Mouse (Mus musculus): Measurements from ENCODE around the gene Nupr1.

DNA sequence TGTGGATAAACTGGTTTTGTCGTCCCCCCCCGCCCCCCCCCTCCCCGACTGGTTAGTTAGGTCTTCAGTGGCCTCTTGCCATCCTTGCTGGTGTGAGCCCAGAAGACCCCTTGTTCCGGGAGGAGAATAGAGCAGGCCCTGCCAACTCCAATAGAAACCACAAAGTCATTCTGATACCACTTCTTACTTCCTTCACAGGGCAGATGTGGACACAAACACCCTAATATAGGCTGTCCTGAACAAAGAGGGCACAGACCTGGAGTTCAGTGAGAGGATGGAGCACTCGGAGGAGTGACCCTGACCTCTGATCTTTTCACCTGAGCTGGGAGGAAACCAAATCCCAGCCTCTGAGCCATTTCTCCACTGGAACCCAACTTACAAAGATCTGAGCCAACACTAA is 28.8 kb downstream of the Nupr1 start:
- TF ChIP-seq CTCF (IDR thresholded peaks at IDR 0.05 in 2 of 3, conservative IDR thresholded peaks at IDR 0.05 in 1 of 3; ENCODE audit: control insufficient read depth in 1 of 3, insufficient read depth in 1 of 3, low read depth in 2 of 3, low read length in 3 of 3, poor library complexity in 1 of 3, severe bottlenecking in 1 of 3) = no peak
- no peak for TF ChIP-seq POLR2AphosphoS2 (IDR thresholded peaks at IDR 0.05; ENCODE audit: low read length)
- no peak for TF ChIP-seq TCF12 (IDR thresholded peaks at IDR 0.05; ENCODE audit: low read depth, low read length)
- no peak for TF ChIP-seq MAFK (IDR thresholded peaks at IDR 0.05; ENCODE audit: borderline replicate concordance, low read depth, low read length)
- TF ChIP-seq ZMIZ1 (IDR thresholded peaks at IDR 0.05; ENCODE audit: low read depth, low read length) = no peak
- no peak for TF ChIP-seq TBP (IDR thresholded peaks at IDR 0.05; ENCODE audit: low read depth, low read length)
- no peak for TF ChIP-seq E2F4 (IDR thresholded peaks at IDR 0.05; ENCODE audit: borderline replicate concordance, low read depth, low read length)

Measured in MEL (cell line).